Mouse (Mus musculus): ENCODE data around the gene Calm4.

The Calm4 gene

DNA sequence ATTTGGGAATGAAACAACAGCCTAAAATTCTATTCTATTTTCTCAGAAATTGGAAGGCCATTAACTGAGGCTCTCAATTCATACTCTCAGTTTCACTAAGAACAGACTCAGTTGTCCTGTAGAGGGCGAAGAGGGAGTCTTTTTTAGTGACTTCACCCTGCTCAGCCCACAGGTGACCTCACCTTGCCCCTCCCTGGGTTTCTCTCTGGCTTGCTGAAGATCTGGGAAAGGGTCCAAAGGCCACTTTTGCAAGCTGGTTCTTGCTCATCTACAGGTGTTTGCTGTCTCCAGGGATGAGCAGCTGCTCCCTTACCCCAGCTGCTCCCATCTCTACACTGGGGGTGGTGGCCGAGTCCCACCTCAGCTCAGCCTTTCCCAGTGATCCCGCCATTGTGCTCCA is 24.8 kb downstream of the Calm4 start:
- no peak for DNase-seq

GRCm38 (mm10) chr13:3862922-3863580 is 25.5 kb downstream of the Calm4 start:
- DNase-seq = no peak

- no peak for DNase-seq
These were observed 28.2 kb downstream of the Calm4 start for GRCm38 (mm10) chr13:3865648-3866354.

GRCm38 (mm10) chr13:3866355-3867052 is 28.9 kb downstream of the Calm4 start:
- DNase-seq = no peak

DNA sequence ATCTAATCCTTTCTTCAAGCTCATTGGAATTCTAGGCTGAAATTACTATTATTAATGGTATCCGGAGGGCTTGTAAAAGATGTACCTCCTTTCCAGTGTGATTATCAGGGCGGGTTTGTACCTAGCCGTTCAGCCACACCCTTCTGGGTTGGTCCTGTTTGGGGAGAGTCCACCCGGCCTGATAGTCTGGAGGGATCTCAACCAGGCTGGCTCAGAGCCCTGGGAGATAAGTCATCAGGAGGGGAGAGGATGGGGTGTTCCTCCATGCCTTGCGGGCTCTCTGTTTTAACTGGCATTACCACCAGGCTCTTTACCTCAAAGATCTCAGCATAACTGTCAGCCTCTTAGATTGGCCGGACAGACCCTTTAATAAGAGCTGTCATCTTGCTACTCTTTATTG is 29.6 kb downstream of the Calm4 start:
- DNase-seq = no peak

DNA sequence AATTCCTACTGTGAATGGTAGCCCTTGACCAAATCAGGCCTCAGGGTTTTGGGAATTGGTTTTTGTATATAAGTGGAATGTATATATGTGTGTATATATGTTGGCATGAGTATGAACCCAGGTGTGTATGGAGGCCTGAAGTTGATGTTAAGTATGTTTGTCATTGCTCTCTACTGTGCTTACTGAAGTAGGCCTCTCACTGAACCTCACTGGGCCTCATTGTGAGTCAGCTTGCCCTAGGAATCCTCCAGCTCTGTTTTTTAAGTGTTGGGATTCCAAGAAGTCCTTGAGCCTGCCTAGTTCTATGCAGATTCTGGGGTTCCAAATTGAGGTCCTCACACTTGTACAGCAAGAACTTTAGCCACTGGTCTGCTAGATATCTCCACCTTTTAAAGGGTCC is 32.3 kb downstream of the Calm4 start:
- no peak for DNase-seq

DNA sequence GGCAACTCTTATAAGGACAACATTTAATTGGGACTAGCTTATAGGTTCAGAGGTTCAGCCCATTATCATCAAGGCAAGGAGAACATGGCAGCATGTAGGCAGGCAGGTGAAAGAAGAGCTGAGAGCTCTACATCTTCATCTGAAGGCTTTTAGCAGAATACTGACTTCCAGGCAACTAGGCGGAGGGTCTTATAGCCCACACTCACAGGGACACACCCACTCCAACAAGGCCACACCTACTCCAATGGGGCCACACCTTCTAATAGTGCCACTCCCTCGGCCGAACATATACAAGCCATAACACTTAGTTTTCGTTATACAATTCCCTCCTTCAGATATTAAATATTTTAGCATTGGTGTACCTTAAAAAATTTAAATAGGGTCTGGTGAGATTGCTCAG is 35.3 kb downstream of the Calm4 start:
- DNase-seq = no peak

DNA sequence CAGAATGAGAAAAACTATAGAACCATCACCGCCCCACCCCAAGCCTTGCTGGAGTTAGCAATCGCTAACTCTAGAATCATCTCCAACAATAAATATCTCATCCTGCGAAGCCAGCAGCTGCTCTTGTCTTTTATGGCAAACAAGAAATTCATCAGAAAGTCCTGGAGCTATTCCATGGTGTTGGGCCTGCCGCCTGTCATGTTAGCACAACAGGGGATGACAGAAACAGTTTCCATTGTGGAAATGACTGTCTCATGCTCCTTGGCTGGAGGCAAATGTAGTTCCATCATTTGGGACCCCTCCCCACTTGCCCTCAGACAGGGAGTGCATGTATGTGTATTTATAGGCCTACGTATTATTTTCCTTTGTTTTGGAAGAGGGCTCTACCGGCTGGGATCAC is 38.9 kb downstream of the Calm4 start:
- DNase-seq = no peak

DNA sequence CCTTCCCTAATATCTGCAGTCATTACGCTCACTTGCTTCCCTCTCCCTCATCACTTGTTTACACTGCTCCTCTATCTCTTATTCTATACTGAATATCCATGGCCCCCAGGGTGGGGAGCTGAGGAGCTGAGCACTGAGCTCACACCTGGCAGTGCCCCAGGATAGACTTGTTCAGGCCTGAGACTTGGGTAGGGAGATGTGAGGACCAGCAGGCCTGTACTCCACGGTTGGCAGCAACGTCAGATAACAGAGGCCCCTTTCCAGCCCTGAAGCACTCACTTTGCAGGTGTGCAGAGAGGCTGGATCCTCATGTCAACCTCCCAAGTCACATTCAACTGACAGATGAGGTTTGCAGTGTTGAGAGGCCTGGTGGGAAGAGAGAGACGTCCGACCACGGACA is 39.6 kb downstream of the Calm4 start:
- DNase-seq = no peak

DNA sequence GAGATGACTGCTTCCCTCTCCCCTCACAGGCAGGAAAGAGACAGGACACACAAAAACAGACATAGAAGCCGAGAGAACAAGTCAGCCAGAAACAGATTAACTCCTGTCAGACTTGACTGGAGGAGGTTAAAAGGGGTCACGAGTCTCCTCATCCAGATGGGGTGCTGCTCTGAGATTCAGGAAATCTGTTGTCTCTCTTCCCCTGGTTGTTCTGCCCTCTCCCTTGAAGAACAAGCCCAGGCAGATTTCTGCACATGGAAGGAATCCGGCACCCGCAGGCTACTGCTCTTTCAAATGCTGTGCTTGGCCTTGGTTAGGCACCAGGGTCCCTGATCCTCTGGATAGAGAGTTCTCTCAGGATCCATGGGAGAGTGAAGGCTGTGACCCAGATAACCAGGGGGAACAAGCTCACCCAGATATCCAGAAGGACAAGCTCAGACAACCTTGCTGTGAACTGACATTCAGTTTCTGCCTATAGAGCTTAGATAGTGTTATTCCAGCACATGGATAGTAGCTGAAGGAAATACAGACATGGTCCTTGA is 40.2 kb downstream of the Calm4 start:
- DNase-seq = no peak

DNA sequence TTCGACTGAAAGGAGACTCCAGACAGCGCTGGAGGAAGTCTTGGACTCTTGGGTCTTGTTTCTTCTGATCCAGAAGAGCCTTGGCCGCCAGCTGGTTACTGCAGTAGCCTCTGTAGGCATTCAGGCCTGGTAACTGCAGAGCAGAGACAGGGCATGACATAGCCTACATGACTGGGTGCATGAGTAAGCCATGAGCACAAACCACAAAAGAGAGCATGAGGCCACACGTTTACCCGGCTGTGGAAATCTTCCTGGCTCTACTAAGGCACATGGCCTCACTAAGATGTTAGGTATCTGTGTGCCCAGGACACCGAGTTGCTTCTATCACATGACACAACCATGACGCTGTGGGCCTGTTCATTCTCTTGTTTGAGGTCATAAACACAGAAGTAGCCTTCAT is 49.1 kb downstream of the Calm4 start:
- no peak for DNase-seq

Data from cerebellum, postnatal 25 days (tissue).